Mouse (Mus musculus): Measurements from ENCODE around the gene Cbx3. TPM values are rescaled to one million over a fixed set of nuclear protein-coding genes. Genes with fewer than 3 reads are reported as not detected.

Cbx3 gene
- total and polyA plus RNA-seq, 3 experiments: 145 to 300 (median 258) TPM

GRCm38 (mm10) chr6:51460363-51460762, 9.8 kb upstream of the Cbx3 start:
- TF ChIP-seq PAX5 (IDR thresholded peaks at IDR 0.05; ENCODE audit: low read length) (no peak), ELF1 (IDR thresholded peaks at IDR 0.05; ENCODE audit: low read depth, low read length) (no peak), MYC (IDR thresholded peaks at IDR 0.05; ENCODE audit: low read depth, low read length) (no peak), POLR2AphosphoS2 (IDR thresholded peaks at IDR 0.05; ENCODE audit: low read depth, low read length) (no peak), MAZ (IDR thresholded peaks at IDR 0.05; ENCODE audit: low read depth, low read length) (no peak), ZC3H11A (IDR thresholded peaks at IDR 0.05; ENCODE audit: low read depth, low read length) (no peak), SMC3 (IDR thresholded peaks at IDR 0.05; ENCODE audit: low read depth, low read length) (no peak), NRF1 (IDR thresholded peaks at IDR 0.05; ENCODE audit: low read depth, low read length) (no peak), NELFE (IDR thresholded peaks at IDR 0.05; ENCODE audit: low read depth, low read length) (no peak), USF1 (IDR thresholded peaks at IDR 0.05; ENCODE audit: low read depth, low read length) (no peak), USF2 (conservative IDR thresholded peaks at IDR 0.05; ENCODE audit: low read depth, low read length) (no peak), E2F4 (IDR thresholded peaks at IDR 0.05; ENCODE audit: insufficient replicate concordance, low read depth, low read length) (no peak), MEF2A (IDR thresholded peaks at IDR 0.05; ENCODE audit: borderline replicate concordance, low read depth, low read length) (no peak), TBP (conservative IDR thresholded peaks at IDR 0.05; ENCODE audit: low read depth, low read length) (no peak), BHLHE40 (IDR thresholded peaks at IDR 0.05; ENCODE audit: low read depth, low read length) (no peak), ZMIZ1 (IDR thresholded peaks at IDR 0.05; ENCODE audit: low read depth, low read length) (no peak), IRF4 (IDR thresholded peaks at IDR 0.05; ENCODE audit: low read depth, low read length) (no peak), HCFC1 (IDR thresholded peaks at IDR 0.05; ENCODE audit: low read depth, low read length) (no peak), UBTF (IDR thresholded peaks at IDR 0.05; ENCODE audit: low read depth, low read length) (no peak), CTCF (conservative IDR thresholded peaks at IDR 0.05 in 1 of 2, IDR thresholded peaks at IDR 0.05 in 1 of 2; ENCODE audit: low read depth in 2 of 2, low read length in 2 of 2) (no peak)
- dilution Hi-C loops (cut with MboI; ENCODE audit: extremely low pct_ligation_motif_present, extremely low pct_unique_long_range_greater_than_20kb, low sequenced_read_pairs) (no loop called here), in situ Hi-C loops (cut with MboI; ENCODE audit: low pct_ligation_motif_present, low pct_unique_long_range_greater_than_20kb, low sequenced_read_pairs) (no loop called here)
- Histone ChIP-seq H3K4me2 (ENCODE audit: insufficient read depth, low read depth, poor library complexity, severe bottlenecking) (no peak overlapping the region), H3K4me1 (ENCODE audit: control insufficient read depth in 1 of 2, insufficient read depth in 2 of 2) (peaks cover 0 to 35% of the 10 kb centered on the region in 2 experiments; a peak in 2 of 4 replicates), H3K27me3 (replicated peaks) (no peaks in the 10 kb centered on the region), H3K79me2 (replicated peaks; ENCODE audit: control insufficient read depth, extremely low read depth, insufficient read depth, poor library complexity, severe bottlenecking) (peaks cover 12% of the 10 kb centered on the region), H3K27ac (ENCODE audit: insufficient read depth, low read depth) (no peak overlapping the region), H3K9ac (ENCODE audit: insufficient read depth, low read depth) (no peak overlapping the region), H3K9me3 (replicated peaks; ENCODE audit: low read length) (no peaks in the 10 kb centered on the region), H3K36me3 (replicated peaks in 1 of 2; ENCODE audit: control insufficient read depth in 1 of 2, insufficient read depth in 1 of 2, low read length in 1 of 2) (peaks cover 51 to 70% of the 10 kb centered on the region in 2 experiments), H3K4me3 (replicated peaks in 1 of 3; ENCODE audit: low read depth in 2 of 3, low read length in 2 of 3, poor library complexity in 1 of 3) (no peak overlapping the region)
- no peak for DNase-seq (ENCODE audit: extremely low read depth)

DNA sequence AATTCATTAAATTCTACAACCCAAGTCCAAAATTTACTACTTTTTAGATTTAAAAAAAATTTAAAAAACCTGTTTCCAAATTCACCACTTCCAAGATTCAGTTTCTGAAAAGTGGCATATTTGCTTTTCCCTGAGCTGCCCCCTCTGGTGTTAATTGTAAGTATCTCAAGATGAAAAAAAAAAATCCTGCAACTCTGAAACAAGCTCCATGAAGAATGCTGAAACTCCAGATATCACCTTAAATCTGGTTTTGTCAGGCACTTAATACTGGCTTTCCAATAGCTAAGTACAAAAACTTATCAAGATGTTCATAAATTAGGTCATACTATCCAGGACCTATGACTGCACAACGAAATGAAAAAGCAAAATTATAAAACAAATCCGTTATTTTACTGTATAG, 2.5 kb upstream of the Cbx3 start:
- Histone ChIP-seq H3K36me3 (replicated peaks in 1 of 2; ENCODE audit: control insufficient read depth in 1 of 2, insufficient read depth in 1 of 2, low read length in 1 of 2) (peaks cover 34 to 48% of the 10 kb centered on the region in 2 experiments), H3K4me2 (ENCODE audit: insufficient read depth, low read depth, poor library complexity, severe bottlenecking) (peak overlapping the region; percentile 24; the same call in 1 of the 2 replicates), H3K79me2 (replicated peaks; ENCODE audit: control insufficient read depth, extremely low read depth, insufficient read depth, poor library complexity, severe bottlenecking) (peaks cover 64% of the 10 kb centered on the region), H3K27me3 (replicated peaks) (no peaks in the 10 kb centered on the region), H3K27ac (ENCODE audit: insufficient read depth, low read depth) (no peak overlapping the region), H3K9ac (ENCODE audit: insufficient read depth, low read depth) (peak overlapping the region; percentile 100; the same call in 1 of the 2 replicates), H3K9me3 (replicated peaks; ENCODE audit: low read length) (no peaks in the 10 kb centered on the region), H3K4me1 (ENCODE audit: control insufficient read depth in 1 of 2, insufficient read depth in 2 of 2) (peaks cover 0 to 42% of the 10 kb centered on the region in 2 experiments; a peak in 2 of 4 replicates), H3K4me3 (replicated peaks in 1 of 3; ENCODE audit: low read depth in 2 of 3, low read length in 2 of 3, poor library complexity in 1 of 3) (peak overlapping the region; percentile 56 to 94 (median 71))
- in situ Hi-C loops (cut with MboI; ENCODE audit: low pct_ligation_motif_present, low pct_unique_long_range_greater_than_20kb, low sequenced_read_pairs): no loop called here
- dilution Hi-C loops (cut with MboI; ENCODE audit: extremely low pct_ligation_motif_present, extremely low pct_unique_long_range_greater_than_20kb, low sequenced_read_pairs): no loop called here
- TF ChIP-seq USF1 (IDR thresholded peaks at IDR 0.05; ENCODE audit: low read depth, low read length) (no peak), CTCF (conservative IDR thresholded peaks at IDR 0.05 in 1 of 2, IDR thresholded peaks at IDR 0.05 in 1 of 2; ENCODE audit: low read depth in 2 of 2, low read length in 2 of 2) (no peak), ELF1 (IDR thresholded peaks at IDR 0.05; ENCODE audit: low read depth, low read length) (no peak), ZKSCAN1 (IDR thresholded peaks at IDR 0.05; ENCODE audit: borderline replicate concordance, low read depth, low read length) (no peak), RCOR1 (conservative IDR thresholded peaks at IDR 0.05; ENCODE audit: low read depth, low read length) (no peak), SIN3A (IDR thresholded peaks at IDR 0.05; ENCODE audit: low read length) (no peak), SMC3 (IDR thresholded peaks at IDR 0.05; ENCODE audit: low read depth, low read length) (no peak), TBP (conservative IDR thresholded peaks at IDR 0.05; ENCODE audit: low read depth, low read length) (no peak), POLR2AphosphoS2 (IDR thresholded peaks at IDR 0.05; ENCODE audit: low read depth, low read length) (no peak), MAZ (IDR thresholded peaks at IDR 0.05; ENCODE audit: low read depth, low read length) (no peak), BHLHE40 (IDR thresholded peaks at IDR 0.05; ENCODE audit: low read depth, low read length) (no peak), POLR2A (IDR thresholded peaks at IDR 0.05; ENCODE audit: low read depth, low read length) (no peak), MXI1 (IDR thresholded peaks at IDR 0.05; ENCODE audit: low read depth, low read length) (no peak), USF2 (conservative IDR thresholded peaks at IDR 0.05; ENCODE audit: low read depth, low read length) (no peak)
- peak; percentile 50 for DNase-seq (ENCODE audit: extremely low read depth)

All from CH12.LX (cell line).